Mouse (Mus musculus): ENCODE measurements around the gene Mtx2.

GRCm38 (mm10) chr2:74894061-74894460 is 68.5 kb downstream of the Mtx2 start:
- TF ChIP-seq CTCF (IDR thresholded peaks at IDR 0.05; ENCODE audit: borderline replicate concordance, insufficient read depth, low read depth, low read length) = no peak
- no peak for TF ChIP-seq POLR2A (IDR thresholded peaks at IDR 0.05; ENCODE audit: borderline replicate concordance, insufficient read depth, low read length)

Measured in cerebellum, adult 2 months (tissue).